8 mouse cellular contexts compared by ENCODE assay signal in genomic region chr6:29178888-29179658, GRCm38 (mm10). TPM values are rescaled to one million over a fixed set of nuclear protein-coding genes. Genes with fewer than 3 reads are reported as not detected.
DNase-seq lines count a peak whose midpoint lies in the region; ATAC-seq and TF ChIP-seq lines count a peak whose summit lies in the region.

Prrt4 (minus strand) TSS chr6:29179584.

- peak within 1 kb of the TSS; percentile 32 for H3K4me3 ChIP-seq in cortical plate, adult 2 months (ENCODE audit: insufficient read depth, low read length)
- peak within 1 kb of the TSS; percentile 65 for H3K4me3 ChIP-seq in intestine, embryonic 16.5 days (ENCODE audit: low read length)
- H3K4me3 ChIP-seq in midbrain, embryonic 10.5 days = peak within 1 kb of the TSS; percentile 77
- peak within 1 kb of the TSS; percentile 53 for H3K4me3 ChIP-seq in stomach, embryonic 14.5 days (ENCODE audit: low read depth, low read length)

- no peak for TF ChIP-seq POLR2A in cortical plate, adult 2 months (IDR thresholded peaks at IDR 0.05; ENCODE audit: extremely low read depth, insufficient read depth, low read length)

- peaks cover 22% of the 10 kb centered on the region for H3K27me3 ChIP-seq in intestine, embryonic 16.5 days (replicated peaks; ENCODE audit: control insufficient read depth, insufficient read depth, low read length)
- H3K27me3 ChIP-seq in midbrain, embryonic 10.5 days (ENCODE audit: low read depth, poor library complexity, severe bottlenecking) = peaks cover 90% of the 10 kb centered on the region
- H3K27me3 ChIP-seq in stomach, embryonic 14.5 days (ENCODE audit: control insufficient read depth, insufficient read depth, low read length) = no peaks in the 10 kb centered on the region

- WGBS in intestine, embryonic 16.5 days = under 1% methylated on average over 65 of the region's 79 CpGs
- WGBS in midbrain, embryonic 10.5 days = under 1% methylated on average over 79 of the region's 79 CpGs
- 1% methylated on average over 70 of the region's 79 CpGs for WGBS in stomach, embryonic 14.5 days

- intact Hi-C loops in left cerebral cortex, postnatal 25 days (cut with DNase I) = no loop called here

- H3K36me3 ChIP-seq in intestine, embryonic 16.5 days (ENCODE audit: control insufficient read depth, insufficient read depth, low read length) = no peaks in the 10 kb centered on the region
- no peaks in the 10 kb centered on the region for H3K36me3 ChIP-seq in midbrain, embryonic 10.5 days
- H3K36me3 ChIP-seq in stomach, embryonic 14.5 days (ENCODE audit: control insufficient read depth, insufficient read depth, low read length) = no peaks in the 10 kb centered on the region

- no peak for TF ChIP-seq CTCF in cortical plate, adult 2 months (IDR thresholded peaks at IDR 0.05; ENCODE audit: extremely low read depth, insufficient read depth, low read length)

- no peak within 1 kb of the TSS for H3K27ac ChIP-seq in cortical plate, adult 2 months (ENCODE audit: insufficient read depth, low read length)
- H3K27ac ChIP-seq in intestine, embryonic 16.5 days (ENCODE audit: low read length) = no peak within 1 kb of the TSS
- H3K27ac ChIP-seq in midbrain, embryonic 10.5 days (replicated peaks) = peak within 1 kb of the TSS; percentile 85
- H3K27ac ChIP-seq in stomach, embryonic 14.5 days (ENCODE audit: low read length) = peak within 1 kb of the TSS; percentile 55; the same call in 1 of the 2 replicates

- H3K4me2 ChIP-seq in intestine, embryonic 16.5 days (ENCODE audit: low read depth, low read length) = peak within 1 kb of the TSS; percentile 98
- H3K4me2 ChIP-seq in stomach, embryonic 14.5 days (replicated peaks; ENCODE audit: low read depth, low read length) = peak within 1 kb of the TSS; percentile 95

- ATAC-seq in intestine, embryonic 16.5 days = peak; percentile 82
- ATAC-seq in stomach, embryonic 14.5 days (ENCODE audit: insufficient number of reproducible peaks, insufficient read depth, low FRiP score, low read depth) = peak; percentile 60; the same call in 1 of the 2 replicates

- H3K4me1 ChIP-seq in cortical plate, adult 2 months (ENCODE audit: control insufficient read depth, insufficient read depth, low read length) = no peaks in the 10 kb centered on the region
- H3K4me1 ChIP-seq in intestine, embryonic 16.5 days (ENCODE audit: control insufficient read depth, insufficient read depth, low read length) = no peaks in the 10 kb centered on the region
- H3K4me1 ChIP-seq in midbrain, embryonic 10.5 days = peaks cover 37% of the 10 kb centered on the region
- H3K4me1 ChIP-seq in stomach, embryonic 14.5 days (ENCODE audit: control insufficient read depth, insufficient read depth, low read length) = no peaks in the 10 kb centered on the region

- peak within 1 kb of the TSS; percentile 70 for H3K9ac ChIP-seq in intestine, embryonic 16.5 days (ENCODE audit: low read depth, low read length)
- peak within 1 kb of the TSS; percentile 52 for H3K9ac ChIP-seq in stomach, embryonic 14.5 days (replicated peaks; ENCODE audit: low read depth, low read length)

- DNase-seq in adrenal gland, adult (ENCODE audit: inconsistent age in 2 of 2, low spot score in 1 of 2) = peak; percentile 72 to 84
- DNase-seq in adrenal gland, adult 8-10 months = no peak
- DNase-seq in gastrocnemius, postnatal 25 days = peak; percentile 66
- peak; percentile 75 to 77 for DNase-seq in left cerebral cortex, postnatal 25 days (ENCODE audit: low spot score in 2 of 2)
- DNase-seq in midbrain, embryonic 10.5 days (ENCODE audit: low spot score) = peak; percentile 68

- no peaks in the 10 kb centered on the region for H3K9me3 ChIP-seq in intestine, embryonic 16.5 days (ENCODE audit: control insufficient read depth, low read length)
- H3K9me3 ChIP-seq in midbrain, embryonic 10.5 days (replicated peaks) = no peaks in the 10 kb centered on the region
- no peaks in the 10 kb centered on the region for H3K9me3 ChIP-seq in stomach, embryonic 14.5 days (ENCODE audit: control insufficient read depth, low read depth, low read length)

RNA-seq across cellular contexts. Expression of gene Prrt4, which starts in this region (rescaled TPM):
- total RNA-seq in adrenal gland, adult 8-10 months (2022) = 1 to 10 TPM; 3.0 to 8.9 (median 4.8) TPM
- 2.6 and 3.2 TPM in 2 replicates for polyA plus RNA-seq in cortical plate, adult 2 months (2012; rRNA removed)
- 1 to 10 TPM in 1 of 2 experiments, under 1 TPM in 1; 0.97 to 1.1 TPM for total RNA-seq in gastrocnemius, postnatal 25 days (2021)
- 0.23 and 0.27 TPM in 2 replicates for polyA plus RNA-seq in intestine, embryonic 16.5 days (2015; fragmentation: Nextera tagmentation; extraction: Ambion mirVana)
- 1 to 10 TPM; 2.4 to 2.9 TPM for total RNA-seq in left cerebral cortex, postnatal 25 days (2021)
- polyA plus RNA-seq in midbrain, embryonic 10.5 days (2016; fragmentation: Nextera tagmentation; extraction: Ambion mirVana) = 0.83 and 1.1 TPM in 2 replicates
- polyA plus RNA-seq in stomach, embryonic 14.5 days (2014; fragmentation: Nextera tagmentation; extraction: Ambion mirVana) = 0.38 and 0.48 TPM in 2 replicates

Comparison
In these comparisons a context has a peak if more than half of its experiments do, and no peak if none do; other contexts are left out.
1. Peak in ATAC-seq, H3K4me3 ChIP-seq, H3K9ac ChIP-seq and H3K4me2 ChIP-seq in intestine, embryonic 16.5 days; RNA of the gene not detected or under 1 TPM.
2. Peak in ATAC-seq, H3K4me3 ChIP-seq, H3K27ac ChIP-seq, H3K9ac ChIP-seq and H3K4me2 ChIP-seq in stomach, embryonic 14.5 days; RNA of the gene not detected or under 1 TPM.